Mouse (Mus musculus): ENCODE measurements around the gene Igfals. TPM values are rescaled to one million over a fixed set of nuclear protein-coding genes. Genes with fewer than 3 reads are reported as not detected.

Igfals gene
- total RNA-seq, 2 experiments from 2014 or later = 3.4 to 4.0 TPM

DNA sequence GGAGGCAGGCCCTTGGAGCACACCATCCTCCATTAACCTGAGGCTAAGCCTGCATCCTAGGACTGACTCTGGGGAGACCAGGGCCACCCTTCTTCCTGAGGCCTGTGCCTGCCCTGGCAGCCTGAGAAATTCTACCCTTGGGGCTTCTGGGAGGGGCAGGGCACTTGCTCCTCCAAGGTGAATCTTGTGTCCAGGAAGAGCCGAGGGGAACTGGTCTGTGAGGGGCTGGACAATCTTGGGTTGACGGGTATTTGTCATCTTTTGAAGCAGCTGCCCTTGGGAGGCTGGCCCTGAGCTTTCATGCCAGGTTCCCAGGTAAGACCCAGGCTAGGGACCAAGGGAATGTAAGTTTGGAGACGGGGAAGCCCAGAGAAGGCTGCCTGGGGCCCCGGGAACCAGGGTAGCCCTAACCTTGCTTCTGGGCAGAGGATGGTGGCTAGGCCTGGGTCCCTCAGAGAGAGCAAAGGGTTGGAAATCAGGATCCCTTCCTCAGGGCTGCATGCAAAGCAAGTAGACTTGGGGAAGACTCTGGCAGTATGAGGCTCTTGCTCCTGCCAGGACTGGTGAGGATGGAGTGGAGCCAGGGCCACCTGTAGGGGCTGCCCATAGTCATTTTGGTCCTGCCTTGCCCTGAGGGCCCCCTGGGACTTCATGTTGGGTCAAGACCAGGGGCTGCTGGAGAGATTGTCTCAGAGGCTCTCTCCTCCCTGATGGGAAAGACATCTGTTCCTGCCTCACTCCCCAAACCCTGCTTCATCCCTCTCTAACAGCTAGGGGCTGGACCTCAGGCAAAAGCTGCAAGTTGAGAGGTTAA is 32.5 kb downstream of the Igfals start:
- Histone ChIP-seq H3K27ac (no peak overlapping the region), H3K4me3 (no peak overlapping the region)
- DNase-seq = peak; percentile 26
- intact Hi-C loops (cut with DNase I) = no loop called here
- TF ChIP-seq CTCF (IDR thresholded peaks at IDR 0.05) = no peak

DNA sequence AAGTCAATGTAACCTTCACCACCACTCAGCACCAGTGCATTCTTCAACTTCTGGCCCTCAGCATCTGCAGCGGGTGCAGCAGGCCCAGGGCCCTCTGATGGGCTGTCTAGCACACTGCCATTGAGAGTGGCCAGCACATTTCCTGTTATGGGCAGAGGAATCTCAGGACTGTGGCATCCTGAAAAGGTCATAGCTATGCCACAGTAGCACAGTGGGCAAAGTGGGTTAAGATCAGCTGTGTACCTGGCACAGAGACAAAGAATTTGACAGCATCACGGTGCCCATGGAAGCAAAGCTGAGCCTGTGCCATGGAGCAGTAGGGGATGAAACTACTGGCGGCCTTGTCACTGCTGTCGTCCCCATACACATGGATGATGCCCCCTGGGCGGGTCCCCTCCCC is 33.4 kb downstream of the Igfals start:
- no peak for TF ChIP-seq CTCF (IDR thresholded peaks at IDR 0.05)
- intact Hi-C loops (cut with DNase I) = no loop called here

DNA sequence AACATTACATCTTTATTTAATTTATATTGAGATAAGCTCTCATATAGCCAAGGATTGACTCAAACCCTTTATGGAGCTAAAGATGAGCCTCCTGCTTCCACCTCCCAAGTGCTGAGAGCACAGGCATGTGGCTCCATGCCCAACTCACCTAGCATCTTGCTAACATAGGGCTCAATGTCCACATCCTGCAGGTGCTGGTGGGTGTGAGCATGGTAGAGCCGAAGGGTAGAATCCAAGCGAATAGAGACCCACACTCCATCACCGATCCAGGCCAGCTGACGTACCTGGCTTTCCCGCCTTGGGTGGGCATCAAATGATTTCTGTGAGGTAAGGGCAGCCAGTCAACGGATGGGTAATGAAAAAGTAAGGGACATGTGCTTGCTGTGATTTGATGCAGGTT is 34.2 kb downstream of the Igfals start:
- no peak overlapping the region for H3K4me3 ChIP-seq
- DNase-seq = peak; percentile 14
- intact Hi-C loops (cut with DNase I) = no loop called here
- H3K27ac ChIP-seq = no peak overlapping the region
- no peak for TF ChIP-seq CTCF (IDR thresholded peaks at IDR 0.05)

More for the DNA sequence above, 33.4 kb downstream of the Igfals start:
- Histone ChIP-seq H3K27ac (no peak overlapping the region), H3K4me3 (no peak overlapping the region)
- DNase-seq = peak; percentile 26

DNA sequence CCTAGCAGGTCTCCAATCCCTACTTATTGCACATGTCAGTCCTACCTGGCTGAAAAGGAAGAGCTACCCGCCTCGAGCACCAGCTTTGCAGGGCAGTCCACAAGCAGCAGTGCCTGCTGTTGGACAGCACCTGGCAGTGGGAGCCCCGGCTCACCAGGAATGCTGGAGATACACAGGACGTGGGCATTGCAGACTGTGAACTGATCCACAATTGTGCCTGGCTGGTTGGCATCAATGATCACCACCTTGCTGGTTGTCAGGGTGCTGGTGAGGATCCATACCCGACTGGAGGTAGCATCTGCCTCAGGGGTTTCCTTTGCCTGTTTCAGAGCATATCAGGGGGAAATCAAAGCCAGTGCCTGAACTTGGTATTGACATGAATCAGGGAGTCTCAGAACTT is 36.3 kb downstream of the Igfals start:
- DNase-seq = peak; percentile 14
- TF ChIP-seq CTCF (IDR thresholded peaks at IDR 0.05) = no peak
- Histone ChIP-seq H3K27ac (no peak overlapping the region), H3K4me3 (no peak overlapping the region)
- intact Hi-C loops (cut with DNase I) = no loop called here

DNA sequence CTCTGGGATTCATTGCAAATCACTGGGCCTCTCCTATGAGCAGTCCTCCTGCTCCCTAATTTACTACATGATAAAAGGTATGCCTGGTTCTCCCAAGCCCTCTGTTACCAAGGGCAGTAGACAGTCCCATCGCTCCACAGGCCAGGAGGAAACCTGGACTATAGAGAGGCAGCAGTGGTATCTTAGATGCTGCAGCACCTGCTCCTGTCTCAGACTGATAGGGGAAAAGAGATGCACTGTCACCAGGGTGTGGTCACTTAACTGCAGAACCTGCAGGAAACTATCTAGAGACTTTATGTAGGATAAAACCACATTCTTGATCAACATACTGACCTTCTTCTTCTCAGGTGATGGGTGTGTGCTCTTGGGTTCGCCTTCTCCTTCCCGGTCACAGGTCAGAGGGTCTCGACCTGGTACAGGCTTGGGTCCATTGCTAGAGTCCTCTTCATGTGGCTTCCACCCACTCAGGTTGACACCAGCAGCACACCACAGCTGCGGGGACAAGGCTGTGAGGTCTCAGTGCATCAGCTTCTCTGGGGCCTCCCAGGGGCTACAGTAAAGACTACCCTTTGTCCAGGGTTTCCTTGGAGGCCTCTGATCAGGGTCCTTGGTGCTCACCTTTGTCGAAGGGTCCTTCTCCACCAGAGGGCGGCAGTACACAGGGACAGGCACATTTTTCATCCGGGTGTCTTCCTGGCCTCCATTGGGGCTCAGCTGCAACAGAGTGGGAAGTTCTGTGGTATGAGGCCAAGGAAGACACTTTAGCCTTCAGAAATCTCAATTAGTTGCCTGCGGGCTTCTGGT is 37.1 kb downstream of the Igfals start:
- intact Hi-C loops (cut with DNase I) = no loop called here
- Histone ChIP-seq H3K27ac (no peak overlapping the region), H3K4me3 (no peak overlapping the region)
- peak; percentile 41 for DNase-seq
- TF ChIP-seq CTCF (IDR thresholded peaks at IDR 0.05) = peak; percentile 59

DNA sequence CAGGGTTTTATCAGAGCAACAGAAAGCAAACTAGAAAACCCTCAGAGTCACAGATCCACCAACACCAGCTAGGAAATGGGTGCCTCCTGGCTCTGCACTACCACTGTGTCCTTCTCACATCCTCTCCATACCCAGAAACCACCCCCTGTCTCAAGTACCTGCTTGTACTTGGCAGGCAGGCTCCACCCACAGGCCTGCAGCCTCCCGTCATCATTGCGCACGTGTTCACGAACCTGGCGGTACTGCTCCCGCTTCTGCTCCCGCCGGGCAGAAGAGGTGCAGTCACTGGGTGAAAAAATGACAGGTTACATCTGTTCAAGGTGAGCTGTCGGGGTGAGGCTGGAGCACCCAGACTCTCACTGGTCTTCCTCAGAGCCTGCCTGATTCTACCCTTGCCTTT is 38.0 kb downstream of the Igfals start:
- DNase-seq = peak; percentile 9
- Histone ChIP-seq H3K4me3 (no peak overlapping the region), H3K27ac (no peak overlapping the region)

DNA sequence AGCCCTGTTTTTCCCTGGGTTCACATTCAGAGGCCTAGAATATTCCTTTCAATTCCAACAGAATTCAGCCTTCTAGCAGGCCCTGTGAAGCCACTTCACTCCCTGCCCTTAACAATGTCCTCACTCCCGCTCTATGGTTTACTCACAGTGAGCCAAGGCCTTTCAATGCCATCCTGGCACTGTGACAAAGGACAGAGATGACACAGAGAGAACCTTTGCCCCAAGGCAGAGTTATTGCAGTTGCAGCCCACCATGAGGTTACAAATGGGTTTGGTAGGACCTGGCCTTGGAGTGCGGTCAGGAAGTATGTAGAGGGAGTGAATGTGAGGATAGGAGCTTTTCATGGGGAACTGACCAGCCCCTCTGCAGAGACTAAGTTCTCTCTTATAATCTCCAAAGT is 41.8 kb downstream of the Igfals start:
- DNase-seq = no peak
- TF ChIP-seq CTCF (IDR thresholded peaks at IDR 0.05) = no peak
- Histone ChIP-seq H3K27ac (no peak overlapping the region), H3K4me3 (no peak overlapping the region)
- intact Hi-C loops (cut with DNase I) = no loop called here

More for the DNA sequence above, 38.0 kb downstream of the Igfals start:
- intact Hi-C loops (cut with DNase I) = no loop called here
- no peak for TF ChIP-seq CTCF (IDR thresholded peaks at IDR 0.05)

DNA sequence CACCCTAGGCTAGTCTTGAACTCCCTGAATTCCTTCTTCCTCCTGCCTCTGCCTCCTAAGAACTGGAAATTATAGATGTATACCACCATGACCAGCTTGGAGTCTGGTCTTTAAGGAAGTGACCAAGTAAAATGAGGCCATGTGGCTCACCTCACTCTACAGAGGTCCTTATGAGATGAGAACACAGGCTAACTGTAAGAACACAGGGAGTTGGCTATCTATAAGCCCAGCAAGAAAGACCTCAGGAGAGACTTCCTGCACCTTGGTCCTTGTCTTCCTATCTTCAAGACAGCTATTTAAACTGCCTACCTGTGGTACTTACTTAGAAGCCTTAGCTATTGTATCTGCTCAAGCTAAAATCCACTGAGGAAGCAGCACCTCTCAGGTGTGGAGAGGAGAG is 48.2 kb downstream of the Igfals start:
- intact Hi-C loops (cut with DNase I) = no loop called here
- no peak for DNase-seq
- TF ChIP-seq CTCF (IDR thresholded peaks at IDR 0.05) = no peak
- Histone ChIP-seq H3K27ac (no peak overlapping the region), H3K4me3 (no peak overlapping the region)

DNA sequence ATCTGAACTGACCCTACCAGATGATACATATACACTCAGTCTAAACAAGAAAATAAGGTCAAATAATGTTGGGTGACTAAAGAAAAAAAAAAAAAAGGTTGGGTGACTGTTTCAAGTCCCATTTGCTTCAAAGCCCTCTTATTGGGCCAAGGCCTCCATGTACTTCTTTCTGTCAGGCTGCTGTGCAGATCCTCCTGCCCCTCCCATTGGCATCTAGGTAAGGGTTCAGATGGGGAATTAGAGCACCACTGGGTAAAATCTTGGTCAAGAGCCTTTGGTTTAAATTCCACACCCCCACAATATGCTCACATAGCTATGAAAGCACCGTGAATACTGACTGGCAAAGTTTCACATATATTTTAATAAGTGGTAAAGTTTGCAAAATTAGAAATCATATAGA is 57.4 kb downstream of the Igfals start:
- no peak overlapping the region for H3K27ac ChIP-seq
- TF ChIP-seq CTCF (IDR thresholded peaks at IDR 0.05) = no peak
- no peak for DNase-seq
- H3K4me3 ChIP-seq = no peak overlapping the region
- intact Hi-C loops (cut with DNase I) = no loop called here

DNA sequence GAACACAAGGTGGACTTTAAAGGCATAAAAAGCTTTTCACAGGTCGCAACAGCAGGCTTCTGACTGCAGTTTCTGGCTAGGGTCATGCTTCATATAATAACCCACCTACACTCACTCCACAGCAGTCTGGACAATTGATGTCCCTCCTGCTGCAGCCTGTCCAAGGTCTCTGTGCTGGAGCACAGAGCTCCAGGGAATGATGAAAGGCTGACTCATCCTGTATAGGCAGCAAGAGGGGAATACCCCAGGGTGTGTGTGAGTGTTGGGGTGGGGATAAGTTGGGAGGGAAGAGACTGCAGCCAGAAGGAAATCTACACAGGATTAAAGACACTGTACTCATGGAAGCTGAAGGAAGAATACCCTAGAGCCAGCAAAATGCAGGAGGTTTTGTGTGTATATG is 63.7 kb downstream of the Igfals start:
- DNase-seq = no peak
- intact Hi-C loops (cut with DNase I) = no loop called here
- Histone ChIP-seq H3K27ac (no peak overlapping the region), H3K4me3 (no peak overlapping the region)
- TF ChIP-seq CTCF (IDR thresholded peaks at IDR 0.05) = no peak

Other genes with a start within 250 kb of the Igfals start
- gene Tsc2, start 233.4 kb upstream of the Igfals start, total RNA-seq (2021) = 10 to 100 TPM; 84.9 to 90.4 TPM
- 1 to 10 TPM; 2.6 to 3.4 TPM for gene Nthl1, start 233.3 kb upstream of the Igfals start, total RNA-seq (2021)
- 10 to 100 TPM; 27.8 to 52.9 TPM for gene Slc9a3r2, start 215.7 kb upstream of the Igfals start, total RNA-seq (2021)
- gene Npw, start 207.5 kb upstream of the Igfals start, total RNA-seq (2021) = not detected
- 10 to 100 TPM; 22.1 to 24.5 TPM for gene Zfp598, start 196.3 kb upstream of the Igfals start, total RNA-seq (2021)
- not detected for gene Syngr3, start 176.0 kb upstream of the Igfals start, total RNA-seq (2021)
- 10 to 100 TPM; 32.8 to 37.5 TPM for gene Gfer, start 169.8 kb upstream of the Igfals start, total RNA-seq (2021)
- under 1 TPM; 0.56 to 0.74 TPM for gene Noxo1, start 169.8 kb upstream of the Igfals start, total RNA-seq (2021)
- 10 to 100 TPM; 15.5 to 16.7 TPM for gene Tbl3, start 158.3 kb upstream of the Igfals start, total RNA-seq (2021)
- gene Rnf151, start 147.9 kb upstream of the Igfals start, total RNA-seq (2021) = not detected
- gene Rps2, start 147.9 kb upstream of the Igfals start, total RNA-seq (2021) = 100 to 1,000 TPM; 508 to 641 TPM
- 100 to 1,000 TPM; 367 to 608 TPM for gene Ndufb10, start 141.5 kb upstream of the Igfals start, total RNA-seq (2021)
- gene Rpl3l, start 138.2 kb upstream of the Igfals start, total RNA-seq (2021) = 100 to 1,000 TPM; 753 to 889 TPM
- gene Msrb1, start 129.4 kb upstream of the Igfals start, total RNA-seq (2021) = 100 to 1,000 TPM; 165 to 220 TPM
- not detected for gene Hs3st6, start 113.0 kb upstream of the Igfals start, total RNA-seq (2021)
- gene Meiob, start 61.7 kb upstream of the Igfals start, total RNA-seq (2021) = not detected
- 10 to 100 TPM; 75.8 to 90.9 TPM for gene Hagh, start 25.9 kb upstream of the Igfals start, total RNA-seq (2021)
- 10 to 100 TPM; 34.6 to 50.6 TPM for gene Fahd1, start 15.6 kb upstream of the Igfals start, total RNA-seq (2021)
- 10 to 100 TPM; 10.5 to 11.3 TPM for gene Nubp2, start 20.4 kb downstream of the Igfals start, total RNA-seq (2021)
- 10 to 100 TPM; 30.4 to 37.7 TPM for gene Spsb3, start 20.6 kb downstream of the Igfals start, total RNA-seq (2021)
- gene Eme2, start 29.1 kb downstream of the Igfals start, total RNA-seq (2021) = 10 to 100 TPM in 1 of 2 experiments, 1 to 10 TPM in 1; 9.3 to 10.9 TPM
- 10 to 100 TPM; 75.8 to 95.7 TPM for gene Mrps34, start 29.1 kb downstream of the Igfals start, total RNA-seq (2021)
- 10 to 100 TPM; 10.2 to 13.1 TPM for gene Nme3, start 30.5 kb downstream of the Igfals start, total RNA-seq (2021)
- gene Mapk8ip3, start 71.0 kb downstream of the Igfals start, total RNA-seq (2021) = 10 to 100 TPM; 19.3 to 21.8 TPM
- 1 to 10 TPM; 5.3 to 6.8 TPM for gene Jpt2, start 94.7 kb downstream of the Igfals start, total RNA-seq (2021)
- 1 to 10 TPM; 6.3 to 7.1 TPM for gene Cramp1l, start 149.8 kb downstream of the Igfals start, total RNA-seq (2021)
- 1 to 10 TPM; 2.8 to 2.9 TPM for gene Ift140, start 150.1 kb downstream of the Igfals start, total RNA-seq (2021)
- gene Tmem204, start 217.6 kb downstream of the Igfals start, total RNA-seq (2021) = 10 to 100 TPM in 1 of 2 experiments, 1 to 10 TPM in 1; 8.3 to 21.5 TPM
- 10 to 100 TPM in 1 of 2 experiments, 1 to 10 TPM in 1; 4.5 to 11.4 TPM for gene Telo2, start 250.0 kb downstream of the Igfals start, total RNA-seq (2021)